In the genomic region with DNA sequence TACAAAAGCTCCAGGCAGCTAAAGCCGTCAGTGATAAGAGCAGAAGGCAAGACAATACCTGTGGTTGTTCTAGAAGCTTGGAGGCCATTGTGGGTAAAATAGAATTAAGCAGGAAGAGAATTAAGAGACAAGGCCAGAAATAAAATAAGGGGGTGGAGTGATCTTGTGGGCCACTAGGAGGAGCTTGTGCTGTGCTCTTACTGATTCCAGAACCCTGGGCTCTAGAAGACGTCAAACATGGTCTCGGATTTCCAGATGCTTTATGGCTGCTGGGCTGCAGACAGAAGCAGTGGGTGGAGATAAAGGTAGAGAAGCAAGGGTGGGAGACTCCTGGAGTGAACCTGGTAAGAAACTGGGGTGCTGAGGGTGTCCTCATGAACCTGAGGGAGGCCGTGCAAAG, we compare ENCODE assay signal across 15 mouse cellular contexts.
DNase-seq lines count a peak whose midpoint lies in the region; ATAC-seq and TF ChIP-seq lines count a peak whose summit lies in the region.
"Had no signal": no experiment of that assay in that cellular context is flagged by ENCODE, and none has a peak within 500 bp of the region (broad histone marks: within the 10 kb centered on the region; RNA-seq: fewer than 3 reads in every experiment).

No protein-coding gene starts in this region.

- no peak for ATAC-seq in lung, postnatal 0 days
- 0 out of 2 replicates have a peak, but pooled peaks have one; percentile 63 for ATAC-seq in common myeloid progenitor, adult 5-6 weeks (replicated peaks; ENCODE audit: low read depth, poor library complexity, severe bottlenecking)
- ATAC-seq: forebrain, embryonic 14.5 days had no signal

- H3K4me1 ChIP-seq in lung, postnatal 0 days (ENCODE audit: insufficient read depth, low read depth, low read length), result no peaks in the 10 kb centered on the region
- H3K4me1 ChIP-seq: limb, embryonic 13.5 days; lung, embryonic 15.5 days; neural tube, embryonic 15.5 days had no signal

- 46% methylated on average over 4 of the region's 4 CpGs for WGBS in lung, postnatal 0 days

- intact Hi-C loops in heart, postnatal 25 days (cut with DNase I), result no loop called here
- intact Hi-C loops in left cerebral cortex, postnatal 14 days (cut with DNase I), result no loop called here

- no peak overlapping the region for H3K27ac ChIP-seq in lung, postnatal 0 days (ENCODE audit: low read length)
- H3K27ac ChIP-seq: gastrocnemius, adult 2 months; limb, embryonic 13.5 days; lung, embryonic 15.5 days; neural tube, embryonic 15.5 days had no signal

- H3K36me3 ChIP-seq in lung, postnatal 0 days (ENCODE audit: insufficient read depth, low read length), result no peaks in the 10 kb centered on the region
- H3K36me3 ChIP-seq: limb, embryonic 13.5 days; lung, embryonic 15.5 days had no signal

- H3K9ac ChIP-seq in lung, postnatal 0 days (replicated peaks; ENCODE audit: low read depth), result no peak overlapping the region
- H3K9ac ChIP-seq: limb, embryonic 13.5 days; lung, embryonic 15.5 days; neural tube, embryonic 15.5 days had no signal

- H3K9me3 ChIP-seq in lung, postnatal 0 days (ENCODE audit: low read length), result no peaks in the 10 kb centered on the region
- H3K9me3 ChIP-seq: limb, embryonic 13.5 days; lung, embryonic 15.5 days; neural tube, embryonic 15.5 days had no signal

- no peak overlapping the region for H3K4me3 ChIP-seq in lung, postnatal 0 days (ENCODE audit: low read depth, low read length)
- H3K4me3 ChIP-seq: gastrocnemius, adult 2 months; limb, embryonic 13.5 days; lung, embryonic 15.5 days; neural tube, embryonic 15.5 days had no signal

- H3K4me2 ChIP-seq in lung, postnatal 0 days (replicated peaks; ENCODE audit: low read depth, low read length), result no peak overlapping the region
- H3K4me2 ChIP-seq: limb, embryonic 13.5 days; lung, embryonic 15.5 days; neural tube, embryonic 15.5 days had no signal

- no peak for TF ChIP-seq EP300 in lung, postnatal 0 days (IDR thresholded peaks at IDR 0.05)

- peak; percentile 74 for DNase-seq in heart, adult 11 months
- no peak for DNase-seq in heart, postnatal 25 days (ENCODE audit: low spot score)
- no peak for DNase-seq in lung, postnatal 0 days (ENCODE audit: low spot score)
- DNase-seq in lung, postnatal 25 days (ENCODE audit: low spot score), result no peak
- DNase-seq in left cerebral cortex, postnatal 14 days (ENCODE audit: low spot score in 2 of 2), result no peak
- DNase-seq in frontal cortex, postnatal 36 days (ENCODE audit: low spot score in 2 of 2), result no peak
- DNase-seq: cerebellum, adult 11 months; gastrocnemius, adult 2 months; heart, postnatal 14 days; thymus, postnatal 36 days had no signal

- no peaks in the 10 kb centered on the region for H3K27me3 ChIP-seq in lung, postnatal 0 days (replicated peaks; ENCODE audit: insufficient read depth, low read length)
- H3K27me3 ChIP-seq: limb, embryonic 13.5 days; lung, embryonic 15.5 days; neural tube, embryonic 15.5 days had no signal

- peak; percentile 24 for TF ChIP-seq CTCF in lung, postnatal 0 days (IDR thresholded peaks at IDR 0.05)
